Mouse (Mus musculus) myocyte (in vitro differentiated cells): ENCODE results near the gene Fam228b.
"Not testable (repeated sequence)": the region's sequence is repeated elsewhere in the genome, so short reads cannot be mapped to it uniquely, and the experiment has no call there.

Source experiments
- CEBPB ChIP-seq: IDR thresholded peaks from 2 replicates; pipeline ENCODE4 v1.6.1; 2011; ENCODE audit warnings: mild to moderate bottlenecking, moderate library complexity; ENCODE audit not compliant: poor library complexity, insufficient read depth, severe bottlenecking
- E2F4 ChIP-seq: IDR thresholded peaks from one replicate; pipeline ENCODE4 v1.6.1; 2011; ENCODE audit warnings: mild to moderate bottlenecking, control low read depth, moderate library complexity; ENCODE audit not compliant: insufficient read depth
- MAX ChIP-seq: IDR thresholded peaks from one replicate; pipeline ENCODE4 v1.6.1; 2011; ENCODE audit warnings: low read depth, mild to moderate bottlenecking, control low read depth
- MYOD1 ChIP-seq, 3 experiments: IDR thresholded peaks; one replicate each; pipeline ENCODE4 v1.6.1; 2011; ENCODE audit warnings: control low read depth in 2 of 3, low read depth in 2 of 3, mild to moderate bottlenecking in 2 of 3, moderate library complexity in 1 of 3; ENCODE audit not compliant: insufficient read length in 2 of 3, control insufficient read depth in 1 of 3
- MYOG ChIP-seq, 3 experiments: IDR thresholded peaks; one replicate each; pipeline ENCODE4 v1.6.1; 2011; ENCODE audit warnings: control low read depth in 2 of 3, low read depth in 2 of 3, mild to moderate bottlenecking in 2 of 3; ENCODE audit not compliant: insufficient read length in 2 of 3, control insufficient read depth in 1 of 3, insufficient read depth in 1 of 3
- POLR2A ChIP-seq: IDR thresholded peaks from one replicate; pipeline ENCODE4 v1.6.1; 2011; ENCODE audit warnings: low read depth, mild to moderate bottlenecking, control low read depth, moderate library complexity; ENCODE audit not compliant: insufficient read length
- POLR2AphosphoS2 ChIP-seq: IDR thresholded peaks from one replicate; pipeline ENCODE4 v1.6.1; 2011; ENCODE audit warnings: low read depth, control low read depth; ENCODE audit not compliant: insufficient read length
- SRF ChIP-seq: IDR thresholded peaks from one replicate; pipeline ENCODE4 v1.6.1; 2011; ENCODE audit warnings: low read depth; ENCODE audit not compliant: control insufficient read depth, insufficient read length
- TCF12 ChIP-seq: IDR thresholded peaks from one replicate; pipeline ENCODE4 v1.6.1; 2011; ENCODE audit warnings: mild to moderate bottlenecking, control low read depth; ENCODE audit not compliant: poor library complexity, insufficient read depth, severe bottlenecking
- TCF3 ChIP-seq: IDR thresholded peaks from one replicate; pipeline ENCODE4 v1.6.1; 2011; ENCODE audit warnings: low read depth, control low read depth; ENCODE audit not compliant: insufficient read length
- USF1 ChIP-seq: IDR thresholded peaks from one replicate; pipeline ENCODE4 v1.6.1; 2011; ENCODE audit warnings: low read depth, mild to moderate bottlenecking, control low read depth, moderate library complexity

GRCm38 (mm10) chr12:4705626-4706025 is 63.4 kb downstream of the Fam228b start:
- not testable (repeated sequence) for TF ChIP-seq POLR2A; USF1; TCF12; MYOG (IDR thresholded peaks at IDR 0.05; ENCODE audit: control insufficient read depth in 1 of 3, insufficient read depth in 1 of 3, insufficient read length in 2 of 3, low read depth in 2 of 3); POLR2AphosphoS2; TCF3; MAX; CEBPB; MYOD1 (IDR thresholded peaks at IDR 0.05; ENCODE audit: control insufficient read depth in 1 of 3, insufficient read length in 2 of 3, low read depth in 2 of 3); E2F4; SRF
